Comparison of ENCODE assay signal across 7 mouse cellular contexts in the genomic region with DNA sequence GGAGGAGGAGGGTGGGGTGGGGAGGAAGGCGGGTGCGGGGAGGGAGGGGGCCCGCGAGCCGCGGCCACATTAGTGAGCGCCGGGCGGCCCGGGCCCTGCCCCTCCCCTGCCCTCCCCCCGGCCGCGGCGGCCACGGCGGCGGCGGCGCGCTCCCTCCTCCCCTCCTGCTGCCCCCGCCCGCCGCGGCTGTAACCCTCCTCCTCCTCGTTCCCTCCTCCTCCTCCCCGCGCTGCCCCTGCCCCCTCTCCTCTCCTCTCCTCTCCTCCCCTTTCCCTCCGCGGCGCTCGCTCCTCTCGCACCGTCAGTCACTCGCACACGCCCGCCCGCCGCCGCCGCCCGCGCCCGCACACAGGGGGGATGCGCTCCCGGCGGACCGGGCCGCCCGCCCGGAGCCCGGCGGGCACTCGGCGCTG. TPM values are rescaled to one million over a fixed set of nuclear protein-coding genes. Genes with fewer than 3 reads are reported as not detected.
A peak's percentile ranks its signal among the peaks of the same experiment; 100 is the strongest.
DNase-seq lines count a peak whose midpoint lies in the region.

No protein-coding gene starts in this region.

- intact Hi-C loops in left cerebral cortex, postnatal 14 days (cut with DNase I): loop anchor here (5.0 kb wide), 2 partner anchors 298 to 462 kb away; no protein-coding TSS in a partner anchor

- DNase-seq in adrenal gland, adult 18-20 months (ENCODE audit: low spot score in 2 of 2): peak; percentile 82 to 83
- peak; percentile 68 to 78 for DNase-seq in cerebellum, postnatal 4 days (ENCODE audit: low spot score in 2 of 2)
- DNase-seq in gastrocnemius, adult 8-10 months (ENCODE audit: low spot score in 2 of 2): peak; percentile 67 to 77
- DNase-seq in induced T-regulatory cell, adult 2 months (ENCODE audit: low read depth): peak; percentile 92
- peak; percentile 67 to 81 for DNase-seq in left cerebral cortex, postnatal 14 days (ENCODE audit: low spot score in 2 of 2)
- DNase-seq in mesoderm, embryonic 11.5 days (ENCODE audit: low read depth, low spot score): peak; percentile 88
- DNase-seq in right cerebral cortex, postnatal 4 days: peak; percentile 84

RNA-seq across cellular contexts. Expression of gene Sp3, which starts 0.6 kb away (rescaled TPM):
- total RNA-seq in adrenal gland, adult 18-20 months (2021): 10 to 100 TPM; 48.2 to 57.3 TPM
- 10 to 100 TPM; 16.5 to 19.1 (median 18.7) TPM for total RNA-seq in gastrocnemius, adult 8-10 months (2022)
- total RNA-seq in left cerebral cortex, postnatal 14 days (2021): 10 to 100 TPM; 50.5 to 55.5 TPM

RNA-seq across cellular contexts. Expression of gene Gm11084, which starts 6.9 kb away (rescaled TPM):
- not detected for total RNA-seq in adrenal gland, adult 18-20 months (2021)
- not detected for total RNA-seq in gastrocnemius, adult 8-10 months (2022)
- total RNA-seq in left cerebral cortex, postnatal 14 days (2021): not detected

Comparison
In these comparisons a context has a peak if more than half of its experiments do, and no peak if none do; other contexts are left out.
1. Peak in every context shown above with its lines: DNase-seq.